Mouse (Mus musculus): ENCODE data around the gene Brip1. TPM values are rescaled to one million over a fixed set of nuclear protein-coding genes. Genes with fewer than 3 reads are reported as not detected.
A peak's percentile ranks its signal among the peaks of the same experiment; 100 is the strongest.

Brip1 gene
- polyA plus RNA-seq (2014; fragmentation: Nextera tagmentation; extraction: Ambion mirVana): 9.7 and 14.8 TPM in 2 replicates

- H3K4me3 ChIP-seq (ENCODE audit: low read length): peak within 1 kb of the TSS; percentile 86
- no peaks in the 10 kb centered on the region for H3K27me3 ChIP-seq (ENCODE audit: control insufficient read depth, insufficient read depth, low read length)
- H3K36me3 ChIP-seq (ENCODE audit: control insufficient read depth, insufficient read depth, low read length): peaks cover 31% of the 10 kb centered on the region
- H3K9me3 ChIP-seq (ENCODE audit: control insufficient read depth, low read length): peaks cover 9% of the 10 kb centered on the region
- H3K27ac ChIP-seq (ENCODE audit: low read depth, low read length): peak within 1 kb of the TSS; percentile 89
- WGBS: under 1% methylated on average over 60 of the region's 60 CpGs
- H3K4me1 ChIP-seq (ENCODE audit: control insufficient read depth, insufficient read depth, low read length): 0 out of 2 replicates have a peak, but pooled peaks cover 7% of the 10 kb centered on the region
- ATAC-seq (ENCODE audit: low FRiP score, low TSS enrichment): peak; percentile 98
- peak within 1 kb of the TSS; percentile 68 for H3K4me2 ChIP-seq (replicated peaks; ENCODE audit: low read depth, low read length)
- H3K9ac ChIP-seq (ENCODE audit: low read depth, low read length): peak within 1 kb of the TSS; percentile 90
These were observed at the start of gene Brip1 for GRCm38 (mm10) chr11:86201037-86201786. Gene Brip1 (minus strand): TSS chr11:86201193.

GRCm38 (mm10) chr11:86232446-86232845 lies 31.5 kb upstream of the Brip1 start:
- Histone ChIP-seq H3K9ac (ENCODE audit: low read depth, low read length) (no peak overlapping the region), H3K4me2 (replicated peaks; ENCODE audit: low read depth, low read length) (no peak overlapping the region), H3K27me3 (ENCODE audit: control insufficient read depth, insufficient read depth, low read length) (no peaks in the 10 kb centered on the region), H3K4me3 (ENCODE audit: low read length) (no peak overlapping the region), H3K9me3 (ENCODE audit: control insufficient read depth, low read length) (no peaks in the 10 kb centered on the region), H3K4me1 (ENCODE audit: control insufficient read depth, insufficient read depth, low read length) (no peaks in the 10 kb centered on the region), H3K27ac (ENCODE audit: low read depth, low read length) (no peak overlapping the region), H3K36me3 (ENCODE audit: control insufficient read depth, insufficient read depth, low read length) (peaks cover 58% of the 10 kb centered on the region)
- ATAC-seq (ENCODE audit: low FRiP score, low TSS enrichment): no peak
- WGBS: 63% methylated on average over 4 of the region's 4 CpGs

- H3K9me3 ChIP-seq (ENCODE audit: control insufficient read depth, low read length): no peaks in the 10 kb centered on the region
- H3K27me3 ChIP-seq (ENCODE audit: control insufficient read depth, insufficient read depth, low read length): no peaks in the 10 kb centered on the region
- no peak overlapping the region for H3K9ac ChIP-seq (ENCODE audit: low read depth, low read length)
- no peak overlapping the region for H3K4me3 ChIP-seq (ENCODE audit: low read length)
- 86% methylated on average over 13 of the region's 13 CpGs for WGBS
- H3K27ac ChIP-seq (ENCODE audit: low read depth, low read length): no peak overlapping the region
- no peak for ATAC-seq (ENCODE audit: low FRiP score, low TSS enrichment)
- H3K4me2 ChIP-seq (replicated peaks; ENCODE audit: low read depth, low read length): no peak overlapping the region
- H3K4me1 ChIP-seq (ENCODE audit: control insufficient read depth, insufficient read depth, low read length): no peaks in the 10 kb centered on the region
- H3K36me3 ChIP-seq (ENCODE audit: control insufficient read depth, insufficient read depth, low read length): peaks cover 57% of the 10 kb centered on the region
These were observed 30.9 kb upstream of the Brip1 start for GRCm38 (mm10) chr11:86231781-86232350.

- no peak overlapping the region for H3K27ac ChIP-seq (ENCODE audit: low read depth, low read length)
- no peak overlapping the region for H3K4me3 ChIP-seq (ENCODE audit: low read length)
- ATAC-seq (ENCODE audit: low FRiP score, low TSS enrichment): no peak
- no peaks in the 10 kb centered on the region for H3K4me1 ChIP-seq (ENCODE audit: control insufficient read depth, insufficient read depth, low read length)
- H3K9ac ChIP-seq (ENCODE audit: low read depth, low read length): no peak overlapping the region
- H3K36me3 ChIP-seq (ENCODE audit: control insufficient read depth, insufficient read depth, low read length): peaks cover 72% of the 10 kb centered on the region
- no peak overlapping the region for H3K4me2 ChIP-seq (replicated peaks; ENCODE audit: low read depth, low read length)
- 88% methylated on average over 8 of the region's 8 CpGs for WGBS
- no peaks in the 10 kb centered on the region for H3K27me3 ChIP-seq (ENCODE audit: control insufficient read depth, insufficient read depth, low read length)
- no peaks in the 10 kb centered on the region for H3K9me3 ChIP-seq (ENCODE audit: control insufficient read depth, low read length)
These were observed 25.7 kb upstream of the Brip1 start for GRCm38 (mm10) chr11:86226646-86227180.

GRCm38 (mm10) chr11:86225761-86226160 lies 24.8 kb upstream of the Brip1 start:
- H3K4me1 ChIP-seq (ENCODE audit: control insufficient read depth, insufficient read depth, low read length): no peaks in the 10 kb centered on the region
- WGBS: 86% methylated on average over 4 of the region's 4 CpGs
- H3K27ac ChIP-seq (ENCODE audit: low read depth, low read length): no peak overlapping the region
- H3K27me3 ChIP-seq (ENCODE audit: control insufficient read depth, insufficient read depth, low read length): no peaks in the 10 kb centered on the region
- H3K4me3 ChIP-seq (ENCODE audit: low read length): no peak overlapping the region
- peaks cover 68% of the 10 kb centered on the region for H3K36me3 ChIP-seq (ENCODE audit: control insufficient read depth, insufficient read depth, low read length)
- no peaks in the 10 kb centered on the region for H3K9me3 ChIP-seq (ENCODE audit: control insufficient read depth, low read length)
- no peak for ATAC-seq (ENCODE audit: low FRiP score, low TSS enrichment)
- H3K9ac ChIP-seq (ENCODE audit: low read depth, low read length): no peak overlapping the region
- no peak overlapping the region for H3K4me2 ChIP-seq (replicated peaks; ENCODE audit: low read depth, low read length)

- H3K4me1 ChIP-seq (ENCODE audit: control insufficient read depth, insufficient read depth, low read length): no peaks in the 10 kb centered on the region
- no peak overlapping the region for H3K9ac ChIP-seq (ENCODE audit: low read depth, low read length)
- no peak overlapping the region for H3K4me3 ChIP-seq (ENCODE audit: low read length)
- H3K36me3 ChIP-seq (ENCODE audit: control insufficient read depth, insufficient read depth, low read length): peaks cover 71% of the 10 kb centered on the region
- H3K4me2 ChIP-seq (replicated peaks; ENCODE audit: low read depth, low read length): no peak overlapping the region
- no peak for ATAC-seq (ENCODE audit: low FRiP score, low TSS enrichment)
- WGBS: 72% methylated on average over 1 of the region's 1 CpGs
- no peaks in the 10 kb centered on the region for H3K9me3 ChIP-seq (ENCODE audit: control insufficient read depth, low read length)
- H3K27ac ChIP-seq (ENCODE audit: low read depth, low read length): no peak overlapping the region
- no peaks in the 10 kb centered on the region for H3K27me3 ChIP-seq (ENCODE audit: control insufficient read depth, insufficient read depth, low read length)
These were observed 10.8 kb upstream of the Brip1 start for GRCm38 (mm10) chr11:86211803-86212202.

- H3K4me2 ChIP-seq (replicated peaks; ENCODE audit: low read depth, low read length): no peak overlapping the region
- H3K9ac ChIP-seq (ENCODE audit: low read depth, low read length): no peak overlapping the region
- peaks cover 78% of the 10 kb centered on the region for H3K36me3 ChIP-seq (ENCODE audit: control insufficient read depth, insufficient read depth, low read length)
- H3K27ac ChIP-seq (ENCODE audit: low read depth, low read length): no peak overlapping the region
- ATAC-seq (ENCODE audit: low FRiP score, low TSS enrichment): no peak
- H3K4me1 ChIP-seq (ENCODE audit: control insufficient read depth, insufficient read depth, low read length): no peaks in the 10 kb centered on the region
- WGBS: 96% methylated on average over 2 of the region's 2 CpGs
- H3K27me3 ChIP-seq (ENCODE audit: control insufficient read depth, insufficient read depth, low read length): no peaks in the 10 kb centered on the region
- peaks cover 3% of the 10 kb centered on the region; the same call in 1 of the 2 replicates for H3K9me3 ChIP-seq (ENCODE audit: control insufficient read depth, low read length)
- H3K4me3 ChIP-seq (ENCODE audit: low read length): no peak overlapping the region
These were observed 8.1 kb upstream of the Brip1 start for GRCm38 (mm10) chr11:86209123-86209522.

- WGBS: 98% methylated on average over 4 of the region's 4 CpGs
- ATAC-seq (ENCODE audit: low FRiP score, low TSS enrichment): no peak
- Histone ChIP-seq H3K27ac (ENCODE audit: low read depth, low read length) (no peak overlapping the region), H3K4me3 (ENCODE audit: low read length) (no peak overlapping the region), H3K27me3 (ENCODE audit: control insufficient read depth, insufficient read depth, low read length) (no peaks in the 10 kb centered on the region), H3K9me3 (ENCODE audit: control insufficient read depth, low read length) (peaks cover 9% of the 10 kb centered on the region), H3K4me1 (ENCODE audit: control insufficient read depth, insufficient read depth, low read length) (no peaks in the 10 kb centered on the region), H3K4me2 (replicated peaks; ENCODE audit: low read depth, low read length) (no peak overlapping the region), H3K9ac (ENCODE audit: low read depth, low read length) (no peak overlapping the region), H3K36me3 (ENCODE audit: control insufficient read depth, insufficient read depth, low read length) (peaks cover 67% of the 10 kb centered on the region)
These were observed 4.9 kb upstream of the Brip1 start for GRCm38 (mm10) chr11:86205876-86206275.

GRCm38 (mm10) chr11:86205031-86205430 lies 4.0 kb upstream of the Brip1 start:
- no peak overlapping the region for H3K9ac ChIP-seq (ENCODE audit: low read depth, low read length)
- 0 out of 2 replicates have a peak, but pooled peaks cover 2% of the 10 kb centered on the region for H3K4me1 ChIP-seq (ENCODE audit: control insufficient read depth, insufficient read depth, low read length)
- WGBS: 98% methylated on average over 5 of the region's 5 CpGs
- H3K4me3 ChIP-seq (ENCODE audit: low read length): no peak overlapping the region
- no peaks in the 10 kb centered on the region for H3K27me3 ChIP-seq (ENCODE audit: control insufficient read depth, insufficient read depth, low read length)
- H3K4me2 ChIP-seq (replicated peaks; ENCODE audit: low read depth, low read length): no peak overlapping the region
- H3K27ac ChIP-seq (ENCODE audit: low read depth, low read length): no peak overlapping the region
- peaks cover 64% of the 10 kb centered on the region for H3K36me3 ChIP-seq (ENCODE audit: control insufficient read depth, insufficient read depth, low read length)
- no peak for ATAC-seq (ENCODE audit: low FRiP score, low TSS enrichment)
- H3K9me3 ChIP-seq (ENCODE audit: control insufficient read depth, low read length): peaks cover 9% of the 10 kb centered on the region

Measured in kidney, embryonic 14.5 days (tissue).